Mouse (Mus musculus) myocyte (in vitro differentiated cells): ENCODE results near the gene Selenom. TPM values are rescaled to one million over a fixed set of nuclear protein-coding genes. Genes with fewer than 3 reads are reported as not detected.
A peak's percentile ranks its signal among the peaks of the same experiment; 100 is the strongest.

Source experiments
- H3K27me3 ChIP-seq: one replicate; pipeline ENCODE4 v1.6.1; 2011; ENCODE audit not compliant: control insufficient read depth, insufficient read depth, insufficient read length
- H3K36me3 ChIP-seq: one replicate; pipeline ENCODE4 v1.6.1; 2011; ENCODE audit not compliant: control insufficient read depth, insufficient read depth
- H3K4me2 ChIP-seq: one replicate; pipeline ENCODE4 v1.6.1; 2011; ENCODE audit warnings: low read depth, control low read depth
- H3K4me3 ChIP-seq: one replicate; pipeline ENCODE4 v1.5.1; 2011; ENCODE audit warnings: mild to moderate bottlenecking, control low read depth, moderate library complexity
- H3K79me2 ChIP-seq: one replicate; pipeline ENCODE4 v1.6.1; 2011; ENCODE audit not compliant: control insufficient read depth, insufficient read depth
- H3ac ChIP-seq: one replicate; pipeline ENCODE4 v1.6.1; 2011; ENCODE audit not compliant: control insufficient read depth, insufficient read length
- CEBPB ChIP-seq: IDR thresholded peaks from 2 replicates; pipeline ENCODE4 v1.6.1; 2011; ENCODE audit warnings: mild to moderate bottlenecking, moderate library complexity; ENCODE audit not compliant: poor library complexity, insufficient read depth, severe bottlenecking
- E2F4 ChIP-seq: IDR thresholded peaks from one replicate; pipeline ENCODE4 v1.6.1; 2011; ENCODE audit warnings: mild to moderate bottlenecking, control low read depth, moderate library complexity; ENCODE audit not compliant: insufficient read depth
- MAX ChIP-seq: IDR thresholded peaks from one replicate; pipeline ENCODE4 v1.6.1; 2011; ENCODE audit warnings: low read depth, mild to moderate bottlenecking, control low read depth
- MYOD1 ChIP-seq, 3 experiments: IDR thresholded peaks; one replicate each; pipeline ENCODE4 v1.6.1; 2011; ENCODE audit warnings: control low read depth in 2 of 3, low read depth in 2 of 3, mild to moderate bottlenecking in 2 of 3, moderate library complexity in 1 of 3; ENCODE audit not compliant: insufficient read length in 2 of 3, control insufficient read depth in 1 of 3
- MYOG ChIP-seq, 3 experiments: IDR thresholded peaks; one replicate each; pipeline ENCODE4 v1.6.1; 2011; ENCODE audit warnings: control low read depth in 2 of 3, low read depth in 2 of 3, mild to moderate bottlenecking in 2 of 3; ENCODE audit not compliant: insufficient read length in 2 of 3, control insufficient read depth in 1 of 3, insufficient read depth in 1 of 3
- POLR2A ChIP-seq: IDR thresholded peaks from one replicate; pipeline ENCODE4 v1.6.1; 2011; ENCODE audit warnings: low read depth, mild to moderate bottlenecking, control low read depth, moderate library complexity; ENCODE audit not compliant: insufficient read length
- POLR2AphosphoS2 ChIP-seq: IDR thresholded peaks from one replicate; pipeline ENCODE4 v1.6.1; 2011; ENCODE audit warnings: low read depth, control low read depth; ENCODE audit not compliant: insufficient read length
- REST ChIP-seq: IDR thresholded peaks from one replicate; pipeline ENCODE4 v1.6.1; 2011; ENCODE audit warnings: mild to moderate bottlenecking, control low read depth, moderate library complexity; ENCODE audit not compliant: insufficient read depth, insufficient read length
- SRF ChIP-seq: IDR thresholded peaks from one replicate; pipeline ENCODE4 v1.6.1; 2011; ENCODE audit warnings: low read depth; ENCODE audit not compliant: control insufficient read depth, insufficient read length
- TCF12 ChIP-seq: IDR thresholded peaks from one replicate; pipeline ENCODE4 v1.6.1; 2011; ENCODE audit warnings: mild to moderate bottlenecking, control low read depth; ENCODE audit not compliant: poor library complexity, insufficient read depth, severe bottlenecking
- TCF3 ChIP-seq: IDR thresholded peaks from one replicate; pipeline ENCODE4 v1.6.1; 2011; ENCODE audit warnings: low read depth, control low read depth; ENCODE audit not compliant: insufficient read length
- USF1 ChIP-seq: IDR thresholded peaks from one replicate; pipeline ENCODE4 v1.6.1; 2011; ENCODE audit warnings: low read depth, mild to moderate bottlenecking, control low read depth, moderate library complexity
- polyA plus RNA-seq: library from polyadenylated mRNA; unstranded; fragments of >200 nt; fragmentation: generic; extraction: Trizol; gene quantifications from one replicate; pipeline ENCODE4 v1.2.1, GENCODE M21; 2012; ENCODE audit warnings: missing spikeins

Gene Selenom
- polyA plus RNA-seq, 1 experiment: 270 TPM

DNA sequence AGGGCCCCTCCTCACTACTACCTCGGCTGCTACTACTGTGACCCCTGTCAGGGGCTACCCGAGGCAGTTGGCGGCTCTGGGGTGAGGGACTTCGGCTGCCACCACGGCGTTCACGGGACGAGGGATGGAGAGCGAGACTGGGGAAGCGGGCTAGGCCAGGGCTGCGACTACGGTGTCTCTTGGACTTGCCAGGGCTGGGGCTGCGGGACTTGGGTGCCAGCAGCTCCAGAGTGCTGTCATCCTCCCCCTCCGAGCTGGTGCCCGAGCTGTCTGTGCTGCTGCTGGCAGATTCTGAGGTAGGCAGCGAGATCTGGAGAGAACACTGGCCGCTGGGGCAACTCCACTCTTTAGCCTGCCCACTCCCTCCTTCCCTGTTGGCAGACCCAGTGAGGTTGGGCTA is 19.6 kb upstream of the Selenom start:
- Histone ChIP-seq H3K4me3 (no peak overlapping the region), H3K79me2 (no peaks in the 10 kb centered on the region), H3K4me2 (no peak overlapping the region), H3ac (no peak overlapping the region), H3K27me3 (no peaks in the 10 kb centered on the region), H3K36me3 (no peaks in the 10 kb centered on the region)
- TF ChIP-seq MYOG (IDR thresholded peaks at IDR 0.05; ENCODE audit: control insufficient read depth in 1 of 3, insufficient read depth in 1 of 3, insufficient read length in 2 of 3, low read depth in 2 of 3): no peak
- TF ChIP-seq MYOD1 (IDR thresholded peaks at IDR 0.05; ENCODE audit: control insufficient read depth in 1 of 3, insufficient read length in 2 of 3, low read depth in 2 of 3): no peak
- TF ChIP-seq TCF12: no peak
- no peak for TF ChIP-seq CEBPB
- no peak for TF ChIP-seq POLR2A
- TF ChIP-seq MAX: no peak
- no peak for TF ChIP-seq REST
- no peak for TF ChIP-seq POLR2AphosphoS2
- no peak for TF ChIP-seq USF1
- no peak for TF ChIP-seq SRF

DNA sequence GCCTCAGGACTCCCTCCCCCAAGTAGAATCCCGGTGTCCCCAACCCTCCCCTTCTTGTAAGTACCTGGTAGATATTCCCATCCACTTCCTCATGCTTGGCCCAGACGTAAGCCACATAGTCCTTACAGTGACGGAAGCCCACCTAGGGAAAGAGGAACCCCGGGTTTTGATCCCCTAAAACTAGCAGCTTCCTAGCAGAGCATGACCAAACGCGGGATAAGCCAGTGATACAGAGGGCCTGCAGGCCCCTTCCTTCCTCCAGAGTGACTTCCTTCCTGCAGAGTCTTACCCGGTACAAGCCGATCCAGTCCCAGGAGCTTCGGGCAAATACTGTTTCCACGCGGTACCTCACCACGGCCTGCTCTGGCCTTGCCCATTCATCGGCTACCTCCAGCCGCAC is 19.0 kb upstream of the Selenom start:
- Histone ChIP-seq H3K4me2 (no peak overlapping the region), H3ac (no peak overlapping the region), H3K36me3 (no peaks in the 10 kb centered on the region), H3K4me3 (no peak overlapping the region), H3K79me2 (no peaks in the 10 kb centered on the region), H3K27me3 (no peaks in the 10 kb centered on the region)
- TF ChIP-seq REST: no peak
- TF ChIP-seq MYOG (IDR thresholded peaks at IDR 0.05; ENCODE audit: control insufficient read depth in 1 of 3, insufficient read depth in 1 of 3, insufficient read length in 2 of 3, low read depth in 2 of 3): no peak
- TF ChIP-seq POLR2AphosphoS2: no peak
- no peak for TF ChIP-seq SRF
- no peak for TF ChIP-seq MAX
- no peak for TF ChIP-seq TCF3
- no peak for TF ChIP-seq TCF12
- no peak for TF ChIP-seq USF1
- TF ChIP-seq E2F4: no peak
- TF ChIP-seq POLR2A: no peak

DNA sequence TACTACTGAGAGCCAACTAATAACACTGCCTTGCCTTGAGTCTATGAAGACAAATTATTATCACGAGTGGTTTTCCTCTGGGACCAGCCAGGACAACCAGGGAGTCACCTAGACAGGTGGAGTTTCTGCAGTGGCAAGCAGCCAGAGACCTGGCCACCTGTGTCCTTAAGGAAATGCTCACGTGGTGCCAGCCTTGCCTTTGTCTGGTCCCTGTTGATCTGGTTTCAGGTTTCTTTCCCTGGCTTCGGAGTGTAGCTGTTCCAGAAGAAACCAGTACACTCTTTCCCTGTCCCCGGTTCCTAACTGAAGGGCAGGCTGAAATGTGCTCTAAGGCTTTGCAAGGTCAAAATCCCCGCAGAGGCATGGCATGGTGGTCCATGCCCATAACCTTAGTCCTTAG is 17.7 kb upstream of the Selenom start:
- TF ChIP-seq MAX (no peak), MYOG (IDR thresholded peaks at IDR 0.05; ENCODE audit: control insufficient read depth in 1 of 3, insufficient read depth in 1 of 3, insufficient read length in 2 of 3, low read depth in 2 of 3) (peak in 1 of 3 experiments; percentile 10)

DNA sequence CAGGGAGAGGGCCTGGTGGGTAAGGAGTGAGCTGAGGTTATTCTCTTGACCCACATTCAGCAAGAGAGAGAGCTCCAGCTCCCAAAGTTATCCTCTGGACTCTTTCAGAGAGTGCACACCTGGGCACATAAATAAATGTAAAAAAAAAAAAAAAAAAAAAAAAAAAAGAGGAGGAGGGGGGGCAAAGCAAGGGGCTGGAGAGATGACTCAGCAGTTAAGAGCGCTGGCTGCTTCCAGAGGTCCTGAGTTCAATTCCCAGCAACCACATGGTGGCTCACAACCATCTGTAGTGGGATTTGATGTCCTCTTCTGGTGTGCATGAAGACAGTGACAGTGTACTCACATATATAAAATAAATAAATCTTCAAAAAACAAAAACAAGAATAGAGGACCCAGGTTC is 17.2 kb upstream of the Selenom start:
- no peak overlapping the region for H3K4me3 ChIP-seq
- H3ac ChIP-seq: no peak overlapping the region
- H3K36me3 ChIP-seq: no peaks in the 10 kb centered on the region
- H3K4me2 ChIP-seq: no peak overlapping the region
- no peaks in the 10 kb centered on the region for H3K79me2 ChIP-seq
- H3K27me3 ChIP-seq: peaks cover 8% of the 10 kb centered on the region
- no peak for TF ChIP-seq TCF12

More for the DNA sequence above, 17.7 kb upstream of the Selenom start:
- Histone ChIP-seq H3K36me3 (no peaks in the 10 kb centered on the region), H3K79me2 (no peaks in the 10 kb centered on the region), H3K27me3 (peaks cover 3% of the 10 kb centered on the region), H3K4me3 (no peak overlapping the region), H3ac (no peak overlapping the region), H3K4me2 (no peak overlapping the region)

DNA sequence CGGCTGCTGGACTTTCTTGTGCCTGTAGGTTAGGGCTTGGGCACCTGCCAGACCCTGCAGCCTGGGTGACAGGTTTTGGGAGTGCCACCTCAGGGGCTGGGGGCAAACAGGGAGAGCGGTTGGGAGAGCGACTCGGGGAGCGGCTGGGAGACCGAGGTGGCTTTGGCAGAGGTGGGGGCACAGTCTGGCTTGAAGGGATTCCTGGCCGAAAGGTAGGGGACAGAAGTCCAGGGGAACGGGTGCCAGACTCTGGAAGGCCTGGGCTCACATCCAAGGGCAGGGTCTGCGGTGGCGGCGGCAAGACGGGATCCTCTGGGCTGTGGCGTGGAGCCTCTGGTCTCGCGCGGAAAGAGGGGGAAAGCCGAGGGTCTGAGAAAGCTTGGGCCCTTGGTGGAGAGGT is 12.4 kb upstream of the Selenom start:
- Histone ChIP-seq H3K4me2 (no peak overlapping the region), H3K79me2 (no peaks in the 10 kb centered on the region), H3K36me3 (no peaks in the 10 kb centered on the region), H3ac (no peak overlapping the region), H3K4me3 (no peak overlapping the region), H3K27me3 (peaks cover 12% of the 10 kb centered on the region)
- TF ChIP-seq E2F4 (no peak), MAX (no peak), USF1 (no peak), TCF3 (no peak)

DNA sequence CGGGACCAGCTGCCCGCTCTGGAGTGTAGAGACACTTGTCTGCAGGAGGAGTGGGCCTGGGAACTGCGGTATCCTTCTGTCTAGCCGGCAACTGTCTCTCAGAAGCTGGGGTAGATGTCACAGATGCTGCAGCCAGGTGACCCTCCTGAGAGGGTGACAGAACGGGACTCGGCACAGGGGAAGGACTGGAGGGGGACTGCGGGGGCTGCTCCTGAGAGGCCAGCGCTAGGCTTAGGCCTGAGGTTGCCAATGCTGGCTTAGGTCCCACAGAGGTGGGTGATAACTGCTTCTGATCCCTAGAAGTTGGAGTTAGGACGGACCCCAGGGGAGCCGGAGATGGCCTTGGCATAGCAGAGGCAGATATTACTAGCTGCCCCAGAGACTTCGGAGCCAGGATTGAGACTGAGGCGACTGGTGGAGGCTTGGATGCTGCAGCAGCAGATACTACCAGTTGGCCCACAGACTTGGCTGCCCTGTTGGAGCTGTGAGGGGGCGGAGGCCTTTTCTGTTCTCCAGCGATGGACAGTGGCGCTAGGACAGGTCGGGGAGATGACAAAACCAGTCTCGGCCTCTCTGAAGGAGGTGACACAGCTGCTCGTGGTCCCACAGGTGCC is 11.9 kb upstream of the Selenom start:
- Histone ChIP-seq H3K4me3 (no peak overlapping the region), H3K4me2 (no peak overlapping the region), H3K79me2 (no peaks in the 10 kb centered on the region), H3K27me3 (peaks cover 12% of the 10 kb centered on the region), H3K36me3 (no peaks in the 10 kb centered on the region), H3ac (no peak overlapping the region)
- TF ChIP-seq MYOD1 (IDR thresholded peaks at IDR 0.05; ENCODE audit: control insufficient read depth in 1 of 3, insufficient read length in 2 of 3, low read depth in 2 of 3) (no peak), SRF (no peak), REST (no peak), MAX (no peak), CEBPB (no peak), TCF3 (no peak), TCF12 (no peak), USF1 (no peak), MYOG (IDR thresholded peaks at IDR 0.05; ENCODE audit: control insufficient read depth in 1 of 3, insufficient read depth in 1 of 3, insufficient read length in 2 of 3, low read depth in 2 of 3) (no peak), POLR2AphosphoS2 (no peak), E2F4 (no peak), POLR2A (no peak)
